Mouse (Mus musculus): Measurements from ENCODE around the gene Ssr3. TPM values are rescaled to one million over a fixed set of nuclear protein-coding genes. Genes with fewer than 3 reads are reported as not detected.

The Ssr3 gene
- polyA plus RNA-seq, 1 experiment from 2014 or later, result 291 TPM

DNA sequence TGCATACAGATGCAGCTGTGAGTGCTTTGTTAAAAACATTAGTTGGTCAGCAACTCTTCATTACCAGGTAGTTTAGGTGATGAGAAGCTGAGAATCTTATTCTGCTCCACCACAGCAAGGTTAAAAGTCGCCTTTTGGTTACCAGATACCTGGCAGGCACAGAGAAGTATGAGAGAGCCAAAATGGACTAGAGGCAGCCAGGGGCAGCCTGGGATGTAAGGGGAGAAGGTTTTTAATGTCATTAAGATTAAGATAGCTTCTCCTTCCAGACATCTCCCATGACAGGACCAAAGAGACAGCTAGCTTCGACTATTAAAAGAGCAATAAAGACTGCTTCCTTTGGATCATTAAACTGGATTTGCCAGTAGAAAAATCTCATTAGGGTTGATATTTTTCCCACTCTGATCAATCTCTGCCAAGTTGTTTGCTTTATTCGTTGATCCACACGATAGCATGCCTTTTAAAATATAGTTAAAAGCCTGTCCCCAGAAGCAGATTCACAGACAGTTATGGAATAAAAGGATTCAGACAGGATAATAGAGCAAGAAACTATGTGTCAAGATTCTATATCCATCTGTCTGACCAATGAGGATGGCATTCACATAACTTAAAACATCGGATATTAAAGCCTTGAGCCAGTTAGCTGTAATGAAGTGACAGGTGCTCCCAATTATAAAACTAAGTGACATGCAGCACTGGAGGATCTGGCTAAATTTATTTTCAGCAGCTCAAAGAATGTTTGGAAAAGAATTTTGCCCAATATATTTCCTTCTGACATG, 52.1 kb downstream of the Ssr3 start:
- Histone ChIP-seq H3K27me3 (no peaks in the 10 kb centered on the region), H3K9ac (no peak overlapping the region), H3K4me1 (peaks cover 9% of the 10 kb centered on the region), H3K27ac (no peak overlapping the region), H3K9me3 (no peaks in the 10 kb centered on the region), H3K4me2 (replicated peaks) (no peak overlapping the region), H3K36me3 (no peaks in the 10 kb centered on the region), H3K4me3 (no peak overlapping the region)
- ATAC-seq (ENCODE audit: low FRiP score, low read depth), result no peak
- 73% methylated on average over 5 of the region's 5 CpGs for WGBS

- 46% methylated on average over 10 of the region's 10 CpGs for WGBS
- peak; percentile 96 for ATAC-seq (ENCODE audit: low FRiP score, low read depth)
These were observed 54.5 kb downstream of the Ssr3 start for GRCm38 (mm10) chr3:65337835-65338464.

More at GRCm38 (mm10) chr3:65337835-65338464, 54.5 kb downstream of the Ssr3 start:
- Histone ChIP-seq H3K36me3 (no peaks in the 10 kb centered on the region), H3K4me1 (peaks cover 9% of the 10 kb centered on the region), H3K27me3 (no peaks in the 10 kb centered on the region), H3K9ac (no peak overlapping the region), H3K4me2 (replicated peaks) (peak overlapping the region; percentile 22), H3K9me3 (no peaks in the 10 kb centered on the region), H3K27ac (peak overlapping the region; percentile 61; the same call in 1 of the 2 replicates), H3K4me3 (no peak overlapping the region)

Other genes starting within 250 kb of the Ssr3 start
- gene Tiparp, start 135.8 kb upstream of the Ssr3 start, polyA plus RNA-seq (2015; fragmentation: Nextera tagmentation; extraction: Ambion mirVana), result 33.4 and 35.3 TPM in 2 replicates